Mouse (Mus musculus) 3T3-L1 (cell line): ENCODE results near the gene Gm20897.
"Not testable (repeated sequence)": the region's sequence is repeated elsewhere in the genome, so short reads cannot be mapped to it uniquely, and the experiment has no call there.

Experiments used
- DNase-seq: peaks from one replicate; pipeline ENCODE4 v3.0.0-alpha.2; 2015; ENCODE audit warnings: low read depth, low spot score

Gm20897 gene

DNA sequence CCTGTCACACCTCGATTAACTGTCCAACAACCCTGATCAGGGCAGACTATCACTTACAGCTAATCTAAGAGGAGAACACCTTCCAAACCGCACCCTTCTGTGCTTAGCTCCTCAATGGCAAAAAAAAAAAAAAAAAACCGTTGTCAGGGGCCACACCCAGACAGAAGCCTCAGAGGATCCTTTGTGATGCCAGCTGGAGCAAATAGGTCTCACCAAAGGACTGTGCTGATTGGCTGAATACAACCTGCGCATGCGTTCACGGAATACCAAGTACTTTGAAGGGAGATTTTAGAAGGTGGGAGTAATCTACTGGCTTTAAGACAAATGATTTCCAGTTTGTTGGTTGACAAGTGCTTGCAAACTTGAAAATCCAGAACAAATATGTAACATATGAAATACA is at the start of gene Gm20897:
Gene Gm20897 (minus strand): TSS at position 101 of the 400 bp plus-strand sequence.
- DNase-seq, result not testable (repeated sequence)
